Mouse (Mus musculus): Measurements from ENCODE around the gene Gm49321. TPM values are rescaled to one million over a fixed set of nuclear protein-coding genes. Genes with fewer than 3 reads are reported as not detected.

Gene Gm49321
- polyA plus RNA-seq, 1 experiment from 2014 or later: 14.0 TPM

DNA sequence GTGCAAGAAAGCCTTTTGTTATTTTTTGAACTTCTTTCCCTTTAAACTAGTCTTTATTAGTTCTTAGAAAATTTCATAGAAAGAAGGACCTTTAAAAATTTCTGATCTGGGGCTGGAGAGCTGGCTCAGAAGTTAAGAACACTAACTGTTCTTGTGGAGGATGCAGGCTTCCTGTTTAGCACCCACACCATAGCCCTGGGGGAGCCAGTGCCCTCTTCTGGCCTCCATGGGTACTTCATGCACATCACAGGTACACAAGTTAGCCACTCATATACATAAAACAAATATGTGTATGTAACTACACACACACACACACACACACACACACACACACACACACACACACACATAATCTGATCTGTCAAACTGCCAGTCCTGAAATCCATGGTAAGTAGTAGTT, 52.1 kb downstream of the Gm49321 start:
- peak; percentile 22 for DNase-seq (ENCODE audit: extremely low spot score, low spot score)
- Histone ChIP-seq H3K27ac (no peak overlapping the region), H3K4me1 (no peaks in the 10 kb centered on the region), H3K36me3 (replicated peaks) (peaks cover 22% of the 10 kb centered on the region), H3K9me3 (no peaks in the 10 kb centered on the region), H3K4me3 (no peak overlapping the region), H3K27me3 (ENCODE audit: poor library complexity, severe bottlenecking) (peaks cover 6% of the 10 kb centered on the region; the same call in 1 of the 2 replicates)

DNA sequence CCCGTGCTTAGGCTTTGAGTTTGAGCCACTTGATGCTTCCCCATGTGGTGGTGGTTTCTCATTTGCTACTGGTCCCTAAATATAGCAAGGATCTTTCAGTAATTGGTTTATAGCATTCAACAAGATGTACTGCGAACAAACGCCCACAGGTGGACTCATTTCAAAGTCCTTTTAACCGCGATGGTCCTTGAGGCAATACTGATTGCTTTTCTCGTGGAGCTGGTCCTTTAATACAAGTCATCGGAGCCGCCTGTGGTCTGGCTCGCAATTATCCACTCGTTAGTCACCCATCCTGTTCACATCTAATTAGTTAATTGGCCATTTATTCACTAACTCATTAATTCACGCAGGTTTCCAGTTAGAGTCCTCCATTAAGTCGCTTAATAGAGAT, 59.4 kb downstream of the Gm49321 start:
- H3K9me3 ChIP-seq: no peaks in the 10 kb centered on the region
- H3K4me1 ChIP-seq: peaks cover 13% of the 10 kb centered on the region
- no peak for DNase-seq (ENCODE audit: extremely low spot score, low spot score)
- no peaks in the 10 kb centered on the region for H3K36me3 ChIP-seq (replicated peaks)
- H3K27me3 ChIP-seq (ENCODE audit: poor library complexity, severe bottlenecking): peaks cover 55% of the 10 kb centered on the region
- H3K27ac ChIP-seq: no peak overlapping the region
- 45% methylated on average over 12 of the region's 12 CpGs for WGBS
- peak overlapping the region; percentile 65; the same call in 1 of the 2 replicates for H3K4me3 ChIP-seq

DNA sequence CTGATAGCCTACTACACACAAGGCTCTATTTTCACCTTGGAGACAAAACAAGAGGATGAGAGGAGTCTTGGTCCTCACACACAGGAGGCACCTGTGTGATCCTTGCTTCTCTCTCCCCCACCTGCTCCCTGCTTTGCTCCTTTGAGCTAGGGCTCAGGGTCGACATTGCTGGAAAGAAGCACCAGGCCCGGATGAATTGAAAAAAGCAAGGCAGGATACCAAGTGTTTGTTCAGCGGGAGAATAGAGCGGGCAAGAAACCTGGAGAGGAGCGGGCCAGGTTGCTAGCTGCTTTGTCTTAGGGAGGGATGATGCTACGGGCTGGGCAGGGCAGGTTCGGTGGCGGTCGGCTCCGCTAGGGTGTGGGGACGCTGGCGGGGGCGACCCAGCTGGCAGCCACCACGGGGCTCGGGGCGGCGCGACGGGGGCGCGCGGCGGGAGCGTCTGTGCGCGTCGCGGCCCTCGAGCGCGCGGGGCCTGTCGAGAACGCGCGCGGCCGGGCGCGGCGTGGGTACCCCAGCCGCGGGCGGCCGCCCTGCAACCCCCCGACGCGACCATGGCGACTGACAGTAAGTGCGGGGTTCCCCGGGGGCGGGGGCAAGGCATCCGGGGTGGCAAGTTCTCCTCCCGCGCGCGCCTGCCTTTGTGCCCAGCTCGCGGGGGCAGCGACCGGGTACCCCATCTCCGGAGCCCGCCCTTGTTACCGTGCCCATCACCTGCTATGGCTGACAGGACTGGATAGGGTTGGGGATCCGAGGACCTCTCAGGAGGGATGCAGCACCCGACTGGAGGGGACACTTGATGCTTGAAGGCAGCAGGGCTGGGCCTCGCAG, 60.1 kb downstream of the Gm49321 start, which contains the start of gene Syt16:
Gene Syt16 (plus strand): TSS at position 365 of the 831 bp plus-strand sequence.
- DNase-seq (ENCODE audit: extremely low spot score, low spot score): peak; percentile 27
- no peaks in the 10 kb centered on the region for H3K36me3 ChIP-seq (replicated peaks)
- H3K4me1 ChIP-seq: peaks cover 13% of the 10 kb centered on the region
- peak within 1 kb of the TSS; percentile 79 for H3K27ac ChIP-seq
- peaks cover 55% of the 10 kb centered on the region for H3K27me3 ChIP-seq (ENCODE audit: poor library complexity, severe bottlenecking)
- 1% methylated on average over 47 of the region's 67 CpGs for WGBS
- H3K9me3 ChIP-seq: no peaks in the 10 kb centered on the region
- peak within 1 kb of the TSS; percentile 65 for H3K4me3 ChIP-seq

DNA sequence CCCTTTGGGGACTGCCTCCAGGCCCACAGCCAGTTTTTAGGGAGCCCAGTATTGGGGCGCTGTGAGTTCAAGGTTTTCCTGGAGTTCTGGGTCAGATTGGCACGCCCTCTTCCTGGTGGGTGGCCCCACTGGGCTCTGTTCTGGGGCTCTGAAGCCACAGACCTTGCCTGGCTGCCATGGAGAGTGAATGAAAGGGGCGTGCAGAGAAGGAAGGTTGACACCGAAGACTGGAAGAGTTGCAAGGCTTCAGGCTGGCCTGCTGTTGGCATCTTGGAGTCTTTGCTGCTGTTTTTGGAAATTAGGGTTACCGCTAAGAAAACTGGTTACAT, 60.6 kb downstream of the Gm49321 start:
- peak overlapping the region; percentile 65 for H3K4me3 ChIP-seq
- H3K4me1 ChIP-seq: peaks cover 13% of the 10 kb centered on the region
- peak overlapping the region; percentile 79 for H3K27ac ChIP-seq
- peak; percentile 29 for DNase-seq (ENCODE audit: extremely low spot score, low spot score)
- no peaks in the 10 kb centered on the region for H3K9me3 ChIP-seq
- 30% methylated on average over 5 of the region's 5 CpGs for WGBS
- H3K36me3 ChIP-seq (replicated peaks): no peaks in the 10 kb centered on the region
- peaks cover 55% of the 10 kb centered on the region for H3K27me3 ChIP-seq (ENCODE audit: poor library complexity, severe bottlenecking)

DNA sequence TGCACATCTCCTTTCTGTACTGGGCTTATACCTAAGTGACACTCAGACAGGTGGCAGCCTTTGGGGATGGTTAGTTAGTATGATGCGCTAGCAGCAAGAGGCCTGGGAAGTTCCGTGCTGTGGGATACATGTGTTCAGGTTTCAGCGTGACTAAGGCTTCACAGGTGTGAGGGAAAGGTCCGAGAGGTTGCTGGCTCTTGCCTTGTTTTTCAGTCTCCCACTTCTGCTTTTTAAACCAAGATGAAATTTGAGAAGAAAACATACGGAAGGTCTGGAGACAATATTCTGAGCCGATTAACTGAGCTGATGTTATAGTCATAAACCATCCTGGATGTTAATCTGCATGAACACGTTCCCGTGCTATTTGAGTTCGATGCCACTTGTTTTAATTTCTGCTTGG, 65.0 kb downstream of the Gm49321 start:
- H3K36me3 ChIP-seq (replicated peaks): no peaks in the 10 kb centered on the region
- 88% methylated on average over 9 of the region's 9 CpGs for WGBS
- peaks cover 8% of the 10 kb centered on the region for H3K4me1 ChIP-seq
- no peak for DNase-seq (ENCODE audit: extremely low spot score, low spot score)
- no peak overlapping the region for H3K4me3 ChIP-seq
- H3K27me3 ChIP-seq (ENCODE audit: poor library complexity, severe bottlenecking): peaks cover 25% of the 10 kb centered on the region
- no peak overlapping the region for H3K27ac ChIP-seq
- no peaks in the 10 kb centered on the region for H3K9me3 ChIP-seq

DNA sequence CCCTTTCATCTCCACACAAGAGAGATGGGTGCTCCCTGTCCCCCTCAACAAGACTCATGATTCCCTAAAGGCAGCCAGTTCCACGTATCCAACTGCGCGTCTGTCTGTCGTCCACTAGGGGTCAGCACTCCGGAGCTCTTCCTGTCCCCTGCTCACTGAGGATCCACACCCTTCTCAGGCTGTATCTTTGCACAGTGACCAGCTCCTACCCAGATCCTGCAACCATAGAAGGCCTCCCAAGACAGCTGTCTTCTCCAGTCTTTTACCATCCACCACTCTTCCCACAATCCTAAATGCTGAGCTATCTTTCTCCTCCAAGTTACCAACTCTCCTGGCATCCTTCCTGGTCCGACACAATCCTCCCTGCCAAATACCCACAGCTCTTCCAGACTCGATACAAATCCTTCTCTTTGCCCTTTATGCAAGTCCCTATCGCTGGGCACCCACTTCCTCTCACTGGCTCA, 72.0 kb downstream of the Gm49321 start:
- peak; percentile 45 for DNase-seq (ENCODE audit: extremely low spot score, low spot score)
- no peak overlapping the region for H3K27ac ChIP-seq
- H3K4me3 ChIP-seq: no peak overlapping the region
- H3K36me3 ChIP-seq (replicated peaks): no peaks in the 10 kb centered on the region
- H3K27me3 ChIP-seq (ENCODE audit: poor library complexity, severe bottlenecking): peaks cover 3% of the 10 kb centered on the region; the same call in 1 of the 2 replicates
- WGBS: 28% methylated on average over 8 of the region's 8 CpGs
- no peaks in the 10 kb centered on the region for H3K9me3 ChIP-seq
- H3K4me1 ChIP-seq: peaks cover 6% of the 10 kb centered on the region

DNA sequence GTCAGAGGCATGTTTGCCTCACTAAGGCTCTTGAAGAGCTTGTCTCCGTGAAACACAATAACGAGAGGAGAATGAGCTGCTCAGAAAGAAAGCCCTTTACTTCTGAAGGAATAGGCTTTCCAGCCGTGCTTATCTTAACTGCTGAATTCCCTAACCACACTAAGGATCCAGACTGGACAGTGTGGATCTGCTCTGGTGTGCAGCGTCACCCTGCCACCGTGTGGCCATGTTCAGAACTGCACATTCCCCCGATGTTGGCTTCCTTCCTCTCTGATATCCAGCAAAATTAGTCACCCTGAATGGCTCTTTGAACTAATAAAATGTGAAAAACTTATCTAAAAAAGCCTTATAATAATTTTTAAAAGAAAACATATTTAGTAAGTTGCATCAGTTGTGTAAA, 76.3 kb downstream of the Gm49321 start:
- H3K27me3 ChIP-seq (ENCODE audit: poor library complexity, severe bottlenecking): peaks cover 3% of the 10 kb centered on the region; the same call in 1 of the 2 replicates
- H3K27ac ChIP-seq: no peak overlapping the region
- H3K9me3 ChIP-seq: no peaks in the 10 kb centered on the region
- no peak overlapping the region for H3K4me3 ChIP-seq
- H3K4me1 ChIP-seq: peaks cover 6% of the 10 kb centered on the region
- peak; percentile 73 for DNase-seq (ENCODE audit: extremely low spot score, low spot score)
- H3K36me3 ChIP-seq (replicated peaks): no peaks in the 10 kb centered on the region
- 1% methylated on average over 6 of the region's 6 CpGs for WGBS

DNA sequence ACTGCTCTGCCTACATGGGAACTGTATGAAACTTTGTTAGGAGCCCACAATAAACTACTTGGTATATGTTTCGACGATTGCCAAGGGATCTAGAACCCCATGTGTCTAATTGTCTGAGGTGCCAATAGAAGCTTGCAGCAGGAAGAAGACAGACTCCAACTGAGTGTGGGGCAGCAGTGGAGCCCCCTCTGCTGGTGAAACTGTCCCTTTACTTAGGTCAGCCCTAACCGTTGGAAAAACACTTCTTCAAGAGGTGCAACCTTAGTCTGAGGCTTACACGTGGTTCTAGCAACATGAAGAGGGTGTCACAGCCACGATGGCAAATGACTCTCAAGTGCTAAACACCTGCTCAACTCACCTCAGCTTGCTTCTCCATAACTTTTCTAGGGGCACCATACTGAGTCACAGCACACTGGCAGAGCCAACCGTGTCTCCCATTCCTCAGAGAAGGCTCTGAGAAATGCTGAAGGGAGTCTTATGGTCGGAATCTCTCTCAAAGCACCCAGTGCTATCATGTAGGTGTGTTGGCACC, 77.4 kb downstream of the Gm49321 start:
- Histone ChIP-seq H3K4me1 (peaks cover 6% of the 10 kb centered on the region), H3K27me3 (ENCODE audit: poor library complexity, severe bottlenecking) (peaks cover 3% of the 10 kb centered on the region; the same call in 1 of the 2 replicates), H3K4me3 (no peak overlapping the region), H3K9me3 (no peaks in the 10 kb centered on the region), H3K36me3 (replicated peaks) (no peaks in the 10 kb centered on the region), H3K27ac (no peak overlapping the region)
- no peak for DNase-seq (ENCODE audit: extremely low spot score, low spot score)
- 66% methylated on average over 7 of the region's 7 CpGs for WGBS

DNA sequence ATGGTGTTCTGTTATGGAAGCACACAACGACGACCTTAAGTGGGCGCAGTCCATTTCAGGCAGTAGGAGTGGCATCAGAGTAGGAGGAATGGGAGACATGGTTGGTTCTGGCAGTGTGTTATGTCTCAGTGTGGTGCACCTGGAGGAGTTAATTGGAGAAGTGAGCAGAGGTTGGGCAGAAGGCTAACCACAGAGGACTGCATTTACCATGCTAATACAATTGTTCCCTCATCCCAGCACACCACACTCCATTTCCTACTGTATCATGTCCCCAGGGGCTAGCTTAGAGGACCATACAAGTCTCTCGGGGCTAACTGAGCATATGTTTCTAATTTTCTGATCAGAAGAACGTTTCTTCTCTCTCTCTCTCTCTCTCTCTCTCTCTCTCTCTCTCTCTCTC, 78.0 kb downstream of the Gm49321 start:
- Histone ChIP-seq H3K4me3 (no peak overlapping the region), H3K27me3 (ENCODE audit: poor library complexity, severe bottlenecking) (peaks cover 3% of the 10 kb centered on the region; the same call in 1 of the 2 replicates), H3K36me3 (replicated peaks) (no peaks in the 10 kb centered on the region), H3K27ac (no peak overlapping the region), H3K9me3 (no peaks in the 10 kb centered on the region), H3K4me1 (peaks cover 6% of the 10 kb centered on the region)
- no peak for DNase-seq (ENCODE audit: extremely low spot score, low spot score)
- 75% methylated on average over 5 of the region's 5 CpGs for WGBS

Other genes starting within 250 kb of the Gm49321 start
- 80.7 and 86.3 TPM in 2 replicates for gene Hif1a, start 36.3 kb upstream of the Gm49321 start, polyA plus RNA-seq (2016; fragmentation: Nextera tagmentation; extraction: Ambion mirVana)
- 23.3 and 23.9 TPM in 2 replicates for gene Snapc1, start 26.8 kb downstream of the Gm49321 start, polyA plus RNA-seq (2016; fragmentation: Nextera tagmentation; extraction: Ambion mirVana)
- 1.5 and 1.8 TPM in 2 replicates for gene Syt16, start 60.0 kb downstream of the Gm49321 start, polyA plus RNA-seq (2016; fragmentation: Nextera tagmentation; extraction: Ambion mirVana)